Mouse (Mus musculus) myocyte (in vitro differentiated cells): ENCODE measurements around the gene Zfp367. TPM values are rescaled to one million over a fixed set of nuclear protein-coding genes. Genes with fewer than 3 reads are reported as not detected.

Experiments used
- H3K27me3 ChIP-seq: one replicate; pipeline ENCODE4 v1.6.1; 2011; ENCODE audit not compliant: control insufficient read depth, insufficient read depth, insufficient read length
- H3K36me3 ChIP-seq: one replicate; pipeline ENCODE4 v1.6.1; 2011; ENCODE audit not compliant: control insufficient read depth, insufficient read depth
- H3K4me2 ChIP-seq: one replicate; pipeline ENCODE4 v1.6.1; 2011; ENCODE audit warnings: low read depth, control low read depth
- H3K4me3 ChIP-seq: one replicate; pipeline ENCODE4 v1.5.1; 2011; ENCODE audit warnings: mild to moderate bottlenecking, control low read depth, moderate library complexity
- H3K79me2 ChIP-seq: one replicate; pipeline ENCODE4 v1.6.1; 2011; ENCODE audit not compliant: control insufficient read depth, insufficient read depth
- H3ac ChIP-seq: one replicate; pipeline ENCODE4 v1.6.1; 2011; ENCODE audit not compliant: control insufficient read depth, insufficient read length
- CEBPB ChIP-seq: IDR thresholded peaks from 2 replicates; pipeline ENCODE4 v1.6.1; 2011; ENCODE audit warnings: mild to moderate bottlenecking, moderate library complexity; ENCODE audit not compliant: poor library complexity, insufficient read depth, severe bottlenecking
- E2F4 ChIP-seq: IDR thresholded peaks from one replicate; pipeline ENCODE4 v1.6.1; 2011; ENCODE audit warnings: mild to moderate bottlenecking, control low read depth, moderate library complexity; ENCODE audit not compliant: insufficient read depth
- MAX ChIP-seq: IDR thresholded peaks from one replicate; pipeline ENCODE4 v1.6.1; 2011; ENCODE audit warnings: low read depth, mild to moderate bottlenecking, control low read depth
- MYOD1 ChIP-seq, 3 experiments: IDR thresholded peaks; one replicate each; pipeline ENCODE4 v1.6.1; 2011; ENCODE audit warnings: control low read depth in 2 of 3, low read depth in 2 of 3, mild to moderate bottlenecking in 2 of 3, moderate library complexity in 1 of 3; ENCODE audit not compliant: insufficient read length in 2 of 3, control insufficient read depth in 1 of 3
- MYOG ChIP-seq, 3 experiments: IDR thresholded peaks; one replicate each; pipeline ENCODE4 v1.6.1; 2011; ENCODE audit warnings: control low read depth in 2 of 3, low read depth in 2 of 3, mild to moderate bottlenecking in 2 of 3; ENCODE audit not compliant: insufficient read length in 2 of 3, control insufficient read depth in 1 of 3, insufficient read depth in 1 of 3
- POLR2A ChIP-seq: IDR thresholded peaks from one replicate; pipeline ENCODE4 v1.6.1; 2011; ENCODE audit warnings: low read depth, mild to moderate bottlenecking, control low read depth, moderate library complexity; ENCODE audit not compliant: insufficient read length
- POLR2AphosphoS2 ChIP-seq: IDR thresholded peaks from one replicate; pipeline ENCODE4 v1.6.1; 2011; ENCODE audit warnings: low read depth, control low read depth; ENCODE audit not compliant: insufficient read length
- REST ChIP-seq: IDR thresholded peaks from one replicate; pipeline ENCODE4 v1.6.1; 2011; ENCODE audit warnings: mild to moderate bottlenecking, control low read depth, moderate library complexity; ENCODE audit not compliant: insufficient read depth, insufficient read length
- SRF ChIP-seq: IDR thresholded peaks from one replicate; pipeline ENCODE4 v1.6.1; 2011; ENCODE audit warnings: low read depth; ENCODE audit not compliant: control insufficient read depth, insufficient read length
- TCF12 ChIP-seq: IDR thresholded peaks from one replicate; pipeline ENCODE4 v1.6.1; 2011; ENCODE audit warnings: mild to moderate bottlenecking, control low read depth; ENCODE audit not compliant: poor library complexity, insufficient read depth, severe bottlenecking
- TCF3 ChIP-seq: IDR thresholded peaks from one replicate; pipeline ENCODE4 v1.6.1; 2011; ENCODE audit warnings: low read depth, control low read depth; ENCODE audit not compliant: insufficient read length
- USF1 ChIP-seq: IDR thresholded peaks from one replicate; pipeline ENCODE4 v1.6.1; 2011; ENCODE audit warnings: low read depth, mild to moderate bottlenecking, control low read depth, moderate library complexity
- polyA plus RNA-seq: library from polyadenylated mRNA; unstranded; fragments of >200 nt; fragmentation: generic; extraction: Trizol; gene quantifications from one replicate; pipeline ENCODE4 v1.2.1, GENCODE M21; 2012; ENCODE audit warnings: missing spikeins

Zfp367 gene
- 3.0 TPM for polyA plus RNA-seq

- H3K79me2 ChIP-seq, result peaks cover 41% of the 10 kb centered on the region
- H3K4me3 ChIP-seq, result peak within 1 kb of the TSS; percentile 37
- H3K4me2 ChIP-seq, result peak within 1 kb of the TSS; percentile 87
- peak within 1 kb of the TSS; percentile 40 for H3ac ChIP-seq
- TF ChIP-seq MYOD1 (IDR thresholded peaks at IDR 0.05; ENCODE audit: control insufficient read depth in 1 of 3, insufficient read length in 2 of 3, low read depth in 2 of 3) (no peak), TCF3 (no peak), REST (no peak), TCF12 (no peak), POLR2AphosphoS2 (no peak), CEBPB (no peak), MAX (no peak), MYOG (IDR thresholded peaks at IDR 0.05; ENCODE audit: control insufficient read depth in 1 of 3, insufficient read depth in 1 of 3, insufficient read length in 2 of 3, low read depth in 2 of 3) (peak in 1 of 3 experiments; percentile 4), POLR2A (peak; percentile 12), E2F4 (peak; percentile 96), SRF (peak; percentile 8), USF1 (no peak)
- no peaks in the 10 kb centered on the region for H3K36me3 ChIP-seq
- no peaks in the 10 kb centered on the region for H3K27me3 ChIP-seq
These were observed at the start of gene Zfp367 for GRCm38 (mm10) chr13:64153083-64153682. Gene Zfp367, minus strand, starts transcription at chr13:64153202.

- no peaks in the 10 kb centered on the region for H3K79me2 ChIP-seq
- H3ac ChIP-seq, result no peak overlapping the region
- no peaks in the 10 kb centered on the region for H3K27me3 ChIP-seq
- H3K4me2 ChIP-seq, result no peak overlapping the region
- TF ChIP-seq REST (no peak), TCF3 (no peak), POLR2A (no peak), TCF12 (no peak), SRF (no peak), CEBPB (no peak), POLR2AphosphoS2 (no peak), USF1 (no peak), MAX (no peak), MYOG (IDR thresholded peaks at IDR 0.05; ENCODE audit: control insufficient read depth in 1 of 3, insufficient read depth in 1 of 3, insufficient read length in 2 of 3, low read depth in 2 of 3) (no peak), E2F4 (no peak)
- H3K36me3 ChIP-seq, result peaks cover 3% of the 10 kb centered on the region
- H3K4me3 ChIP-seq, result no peak overlapping the region
These were observed 47.9 kb upstream of the Zfp367 start for GRCm38 (mm10) chr13:64200911-64201310.

GRCm38 (mm10) chr13:64198310-64198709 lies 45.3 kb upstream of the Zfp367 start:
- Histone ChIP-seq H3K4me2 (no peak overlapping the region), H3K36me3 (peaks cover 3% of the 10 kb centered on the region), H3ac (no peak overlapping the region), H3K27me3 (no peaks in the 10 kb centered on the region), H3K4me3 (no peak overlapping the region), H3K79me2 (no peaks in the 10 kb centered on the region)
- TF ChIP-seq TCF12 (no peak), MAX (no peak), CEBPB (no peak), MYOD1 (IDR thresholded peaks at IDR 0.05; ENCODE audit: control insufficient read depth in 1 of 3, insufficient read length in 2 of 3, low read depth in 2 of 3) (no peak), USF1 (no peak), POLR2AphosphoS2 (no peak), TCF3 (no peak), E2F4 (no peak), POLR2A (no peak), SRF (no peak), MYOG (IDR thresholded peaks at IDR 0.05; ENCODE audit: control insufficient read depth in 1 of 3, insufficient read depth in 1 of 3, insufficient read length in 2 of 3, low read depth in 2 of 3) (no peak)

- no peak overlapping the region for H3K4me3 ChIP-seq
- H3K4me2 ChIP-seq, result no peak overlapping the region
- no peaks in the 10 kb centered on the region for H3K79me2 ChIP-seq
- TF ChIP-seq SRF (no peak), TCF12 (no peak), USF1 (no peak), TCF3 (no peak), POLR2A (no peak), MYOG (IDR thresholded peaks at IDR 0.05; ENCODE audit: control insufficient read depth in 1 of 3, insufficient read depth in 1 of 3, insufficient read length in 2 of 3, low read depth in 2 of 3) (no peak), MAX (no peak), CEBPB (no peak), MYOD1 (IDR thresholded peaks at IDR 0.05; ENCODE audit: control insufficient read depth in 1 of 3, insufficient read length in 2 of 3, low read depth in 2 of 3) (no peak), REST (no peak), E2F4 (no peak), POLR2AphosphoS2 (no peak)
- H3K27me3 ChIP-seq, result no peaks in the 10 kb centered on the region
- H3K36me3 ChIP-seq, result peaks cover 3% of the 10 kb centered on the region
- H3ac ChIP-seq, result no peak overlapping the region
These were observed 44.9 kb upstream of the Zfp367 start for GRCm38 (mm10) chr13:64197899-64198298.

GRCm38 (mm10) chr13:64187065-64187464 lies 34.1 kb upstream of the Zfp367 start:
- no peak for TF ChIP-seq USF1
- TF ChIP-seq MAX, result no peak
- TF ChIP-seq POLR2AphosphoS2, result no peak
- TF ChIP-seq TCF12, result no peak
- no peak for TF ChIP-seq E2F4
- no peak for TF ChIP-seq TCF3
- TF ChIP-seq CEBPB, result no peak
- no peak for TF ChIP-seq POLR2A
- no peak for TF ChIP-seq MYOG (IDR thresholded peaks at IDR 0.05; ENCODE audit: control insufficient read depth in 1 of 3, insufficient read depth in 1 of 3, insufficient read length in 2 of 3, low read depth in 2 of 3)
- TF ChIP-seq MYOD1 (IDR thresholded peaks at IDR 0.05; ENCODE audit: control insufficient read depth in 1 of 3, insufficient read length in 2 of 3, low read depth in 2 of 3), result no peak
- no peak for TF ChIP-seq SRF
- no peak for TF ChIP-seq REST
- no peak overlapping the region for H3ac ChIP-seq
- peaks cover 4% of the 10 kb centered on the region for H3K36me3 ChIP-seq
- no peaks in the 10 kb centered on the region for H3K79me2 ChIP-seq
- no peak overlapping the region for H3K4me2 ChIP-seq
- no peak overlapping the region for H3K4me3 ChIP-seq
- H3K27me3 ChIP-seq, result no peaks in the 10 kb centered on the region
